Mouse (Mus musculus) small intestine, adult 10 weeks (tissue): ENCODE results near the gene Larp7. TPM values are rescaled to one million over a fixed set of nuclear protein-coding genes. Genes with fewer than 3 reads are reported as not detected.

Source experiments
- polyA plus RNA-seq: library from polyadenylated mRNA; stranded (reverse); fragments of 350-450 nt; fragmentation: Illumina TruSeq; extraction: RNeasy Lipid Tissue Mini Kit (QIAGEN cat#74804); gene quantifications from one replicate; pipeline ENCODE4 v1.2.3, GENCODE M21; 2014; ENCODE audit warnings: low replicate concordance

Gene Larp7
- polyA plus RNA-seq = 43.0 TPM

DNA sequence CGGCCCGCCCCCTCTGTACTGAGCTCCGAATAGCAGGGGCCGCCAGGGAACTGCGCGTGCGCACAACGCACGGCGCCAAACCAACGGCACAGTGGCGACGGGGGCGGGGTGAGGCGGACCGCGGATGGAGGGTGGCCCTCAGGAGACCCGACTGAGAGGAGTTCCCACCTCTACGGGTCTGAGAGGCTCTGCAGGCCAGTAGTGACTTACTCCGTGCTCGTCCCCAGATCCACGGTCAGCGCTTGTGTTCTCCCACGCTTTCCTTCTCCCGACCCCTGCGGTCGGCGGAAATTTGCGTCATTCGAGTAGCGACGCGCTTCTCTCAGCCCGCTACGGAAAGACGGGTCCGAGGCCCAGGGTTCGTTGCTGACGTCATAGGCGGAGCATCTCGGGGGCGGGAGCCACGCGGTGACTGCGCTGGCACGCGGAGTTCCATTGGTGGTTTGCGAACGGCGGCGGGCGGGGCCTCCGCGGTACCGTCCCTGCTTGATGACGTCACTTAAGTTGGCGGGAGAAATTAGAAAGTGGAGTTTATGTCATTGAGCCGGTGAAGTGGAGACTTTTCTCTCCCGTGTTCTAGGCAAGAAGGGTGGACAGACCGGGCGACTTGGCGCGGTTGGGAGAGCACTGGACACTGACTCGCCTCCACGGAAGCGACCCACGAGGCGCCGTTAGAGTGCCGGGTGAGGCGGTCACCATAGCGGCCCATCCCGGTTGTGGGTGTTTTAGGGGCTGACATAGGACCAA is at the start of gene Larp7, which contains the start of gene Zgrf1:
Larp7 (minus strand) TSS at position 377 of the 747 bp plus-strand sequence.
Zgrf1 (plus strand) TSS at position 517 of the 747 bp plus-strand sequence.

DNA sequence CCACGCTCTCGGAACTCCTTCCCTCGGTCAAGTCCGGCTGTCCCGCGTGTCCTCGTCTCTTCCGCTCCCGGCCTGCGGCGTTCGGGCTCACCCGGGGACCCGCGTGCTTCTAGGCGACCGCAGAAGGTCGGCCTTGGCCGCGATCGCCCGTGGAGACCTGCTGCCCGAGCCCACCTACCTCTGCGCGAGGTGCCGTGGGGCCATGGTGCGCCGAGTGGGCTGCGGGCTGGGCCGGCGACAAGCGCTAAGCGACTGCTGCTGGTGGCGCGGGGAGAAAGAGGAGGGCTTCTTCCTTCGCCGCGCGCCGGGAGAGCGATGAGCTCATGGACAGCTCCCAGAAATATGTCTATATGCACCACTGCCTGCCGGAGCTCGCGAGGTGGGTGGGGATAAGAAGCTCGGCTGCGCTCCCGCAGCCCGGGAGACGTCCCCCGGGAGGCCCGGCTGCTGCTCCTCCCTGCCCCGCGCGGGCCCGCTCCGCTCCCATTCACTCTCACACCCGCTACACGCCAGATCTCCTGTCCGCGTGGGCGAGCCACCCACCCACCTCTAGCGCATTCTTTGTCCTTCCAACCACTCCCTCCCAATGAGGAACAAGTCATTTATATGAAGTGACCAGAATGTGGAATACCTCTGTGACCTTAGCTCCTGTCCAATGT is 54.3 kb downstream of the Larp7 start, which contains the start of gene Ank2:
Ank2 (minus strand) TSS at position 609 of the 659 bp plus-strand sequence.

Other genes starting within 250 kb of the Larp7 start
- 10.0 TPM for gene Ank2, start 54.0 kb downstream of the Larp7 start, polyA plus RNA-seq
- gene Zgrf1, start 140 bp upstream of the Larp7 start, polyA plus RNA-seq = 2.8 TPM
- not detected for gene Neurog2, start 79.8 kb upstream of the Larp7 start, polyA plus RNA-seq
- 4.0 TPM for gene Alpk1, start 227.2 kb upstream of the Larp7 start, polyA plus RNA-seq
- 49.7 TPM for gene Tifa, start 236.5 kb upstream of the Larp7 start, polyA plus RNA-seq